Mouse (Mus musculus) limb, embryonic 12.5 days (tissue): ENCODE results near the gene Arvcf. TPM values are rescaled to one million over a fixed set of nuclear protein-coding genes. Genes with fewer than 3 reads are reported as not detected.

Experiments
- ATAC-seq: fragments of 200-750 bp; cut with Nextera tagmentation; 2 replicates; pipeline ENCODE4 v1.8.0; 2017; ENCODE audit warnings: low read depth, moderate TSS enrichment; ENCODE audit not compliant: insufficient number of reproducible peaks, insufficient read depth, low FRiP score, low TSS enrichment
- H3K27ac ChIP-seq: fragments of 300-500 bp; sonication (generic); 2 replicates; pipeline ENCODE4 v1.5.1; 2016; ENCODE audit warnings: mild to moderate bottlenecking, moderate library complexity
- H3K27me3 ChIP-seq: fragments of 300-500 bp; sonication (generic); 2 replicates; pipeline ENCODE4 v1.6.1; 2016; ENCODE audit warnings: mild to moderate bottlenecking, moderate library complexity
- H3K36me3 ChIP-seq: fragments of 300-500 bp; sonication (generic); 2 replicates; pipeline ENCODE4 v1.6.1; 2016; ENCODE audit warnings: mild to moderate bottlenecking, moderate library complexity
- H3K4me1 ChIP-seq: fragments of 300-500 bp; sonication (generic); replicated peaks from 2 replicates; pipeline ENCODE4 v1.6.1; 2016
- H3K4me2 ChIP-seq: fragments of 300-500 bp; sonication (generic); 2 replicates; pipeline ENCODE4 v1.6.1; 2016; ENCODE audit warnings: mild to moderate bottlenecking, moderate library complexity
- H3K4me3 ChIP-seq: fragments of 300-500 bp; sonication (generic); replicated peaks from 2 replicates; pipeline ENCODE4 v1.5.1; 2016; ENCODE audit warnings: mild to moderate bottlenecking
- H3K9ac ChIP-seq: fragments of 300-500 bp; sonication (generic); replicated peaks from 2 replicates; pipeline ENCODE4 v1.6.1; 2016; ENCODE audit warnings: mild to moderate bottlenecking, moderate library complexity
- H3K9me3 ChIP-seq: fragments of 300-500 bp; sonication (generic); 2 replicates; pipeline ENCODE4 v1.6.1; 2016; ENCODE audit warnings: mild to moderate bottlenecking, moderate library complexity
- WGBS: fragments of 180-500 bp; shearing (Covaris S2); methylation state at CpG from one replicate; pipeline ENCODE4 v1.1.7; 2016; 5-methylcytosine and 5-hydroxymethylcytosine counted together
- polyA plus RNA-seq: library from polyadenylated mRNA; unstranded; fragments of >200 nt; fragmentation: Nextera tagmentation; extraction: Ambion mirVana; gene quantifications from 2 replicates; pipeline ENCODE4 v1.2.1, GENCODE M21; 2016

Gene Arvcf
- polyA plus RNA-seq, 1 experiment from 2014 or later: 46.3 TPM

DNA sequence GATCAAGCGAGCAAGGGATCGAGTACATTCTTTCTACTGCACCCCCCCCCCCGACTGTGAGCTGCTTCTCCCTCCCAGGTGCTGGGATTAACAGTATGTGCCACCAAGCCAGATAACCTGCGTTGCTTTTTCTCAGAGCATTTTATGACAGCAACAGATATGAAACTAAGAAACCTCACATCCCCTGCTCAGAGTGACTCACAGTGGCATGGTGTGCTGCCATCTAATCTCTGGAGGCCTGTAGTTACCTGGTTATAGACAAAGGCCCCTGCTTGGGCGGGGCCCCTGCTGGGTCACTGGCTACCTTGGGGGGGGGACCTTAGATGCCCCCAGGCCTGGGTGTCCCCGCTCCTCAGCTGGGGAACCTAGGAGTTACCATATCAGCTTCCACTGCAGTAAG lies 10.0 kb downstream of the Arvcf start:
- H3K4me3 ChIP-seq: no peak overlapping the region
- H3K4me2 ChIP-seq: no peak overlapping the region
- no peaks in the 10 kb centered on the region for H3K36me3 ChIP-seq
- ATAC-seq: no peak
- no peak overlapping the region for H3K9ac ChIP-seq
- H3K9me3 ChIP-seq: no peaks in the 10 kb centered on the region
- H3K27me3 ChIP-seq: no peaks in the 10 kb centered on the region
- no peaks in the 10 kb centered on the region for H3K4me1 ChIP-seq
- WGBS: 91% methylated on average over 6 of the region's 6 CpGs
- no peak overlapping the region for H3K27ac ChIP-seq

DNA sequence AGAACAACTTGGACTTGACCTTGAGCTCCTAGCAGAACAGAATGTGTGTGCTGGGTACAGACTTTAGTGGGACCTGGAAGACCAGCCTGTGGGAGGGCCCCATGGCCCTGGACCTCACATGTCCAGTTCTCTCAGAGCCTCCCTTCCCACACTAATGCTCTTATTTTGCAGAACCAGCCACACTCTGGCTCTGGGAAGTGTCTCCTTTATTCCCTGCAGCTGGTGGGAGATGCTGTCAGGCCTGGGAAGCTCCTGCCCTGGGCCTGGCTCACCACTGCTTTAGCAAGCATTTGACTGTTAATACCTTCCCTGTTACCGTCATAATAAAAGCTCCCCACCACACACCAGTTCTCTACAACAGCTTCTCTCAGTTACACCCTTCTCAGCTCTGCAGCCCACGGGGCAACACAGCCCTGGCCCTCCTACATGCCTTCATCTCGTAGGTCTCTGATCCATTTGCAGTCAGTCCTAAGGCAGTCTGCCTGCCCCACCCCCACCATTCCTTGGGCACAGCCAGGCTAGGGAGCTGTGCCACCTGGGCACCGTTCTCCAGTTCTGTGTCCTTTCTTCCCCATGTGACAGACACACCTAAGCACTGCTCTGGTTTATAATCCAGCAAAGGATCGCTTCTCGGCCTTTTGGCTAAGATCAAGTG lies 12.3 kb downstream of the Arvcf start:
- 63% methylated on average over 6 of the region's 6 CpGs for WGBS
- Histone ChIP-seq H3K4me2 (no peak overlapping the region), H3K9me3 (no peaks in the 10 kb centered on the region), H3K36me3 (no peaks in the 10 kb centered on the region), H3K4me3 (no peak overlapping the region), H3K27ac (no peak overlapping the region), H3K9ac (no peak overlapping the region), H3K27me3 (no peaks in the 10 kb centered on the region), H3K4me1 (no peaks in the 10 kb centered on the region)
- ATAC-seq: no peak

DNA sequence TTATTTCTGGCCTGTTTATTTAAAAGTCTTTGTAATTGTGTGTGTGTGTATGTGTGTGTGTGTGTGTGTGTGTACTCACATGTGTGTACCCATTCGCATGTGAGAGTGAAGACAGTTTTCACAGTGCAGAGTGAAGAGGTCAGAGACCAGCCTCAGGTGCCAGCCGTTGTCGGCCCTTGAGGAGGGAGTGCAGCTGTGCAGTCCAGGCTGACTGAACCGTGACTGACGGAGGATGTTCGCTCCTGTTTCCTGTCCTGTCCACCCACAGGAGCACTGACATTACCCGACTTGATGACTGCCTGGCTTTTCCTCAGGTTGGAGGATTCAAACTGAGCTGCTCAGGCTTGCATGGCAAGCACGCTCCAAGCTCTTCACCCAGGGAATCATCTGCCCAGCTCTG lies 15.0 kb downstream of the Arvcf start:
- no peak overlapping the region for H3K9ac ChIP-seq
- 80% methylated on average over 8 of the region's 8 CpGs for WGBS

DNA sequence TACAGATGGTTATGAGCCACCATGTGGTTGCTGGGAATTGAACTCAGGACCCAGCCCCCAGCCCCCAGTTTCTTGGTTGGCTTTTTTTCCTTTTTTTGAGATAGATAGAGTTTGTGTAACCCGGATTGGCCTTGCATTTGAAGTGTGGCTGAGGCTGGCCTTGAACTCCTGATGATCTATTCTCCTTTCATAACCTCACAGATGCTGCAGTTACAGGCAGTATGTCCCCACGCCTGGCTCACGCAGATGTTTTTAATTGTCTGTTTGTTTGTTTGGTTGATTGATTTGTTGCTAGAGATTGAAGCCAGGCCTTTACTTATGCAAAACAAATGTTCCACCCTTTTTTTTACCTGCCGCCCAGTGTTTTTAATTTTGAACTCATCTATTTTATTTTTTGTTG lies 18.9 kb downstream of the Arvcf start:
- no peak for ATAC-seq
- no peak overlapping the region for H3K4me3 ChIP-seq
- H3K36me3 ChIP-seq: no peaks in the 10 kb centered on the region
- H3K4me2 ChIP-seq: no peak overlapping the region
- no peak overlapping the region for H3K9ac ChIP-seq
- H3K9me3 ChIP-seq: peaks cover 5% of the 10 kb centered on the region; the same call in 1 of the 2 replicates
- H3K27me3 ChIP-seq: no peaks in the 10 kb centered on the region
- no peaks in the 10 kb centered on the region for H3K4me1 ChIP-seq
- H3K27ac ChIP-seq: no peak overlapping the region
- 46% methylated on average over 4 of the region's 4 CpGs for WGBS

More for the DNA sequence above, 15.0 kb downstream of the Arvcf start:
- Histone ChIP-seq H3K4me2 (no peak overlapping the region), H3K27me3 (no peaks in the 10 kb centered on the region), H3K27ac (no peak overlapping the region), H3K9me3 (no peaks in the 10 kb centered on the region), H3K4me1 (no peaks in the 10 kb centered on the region), H3K4me3 (no peak overlapping the region), H3K36me3 (no peaks in the 10 kb centered on the region)
- no peak for ATAC-seq

DNA sequence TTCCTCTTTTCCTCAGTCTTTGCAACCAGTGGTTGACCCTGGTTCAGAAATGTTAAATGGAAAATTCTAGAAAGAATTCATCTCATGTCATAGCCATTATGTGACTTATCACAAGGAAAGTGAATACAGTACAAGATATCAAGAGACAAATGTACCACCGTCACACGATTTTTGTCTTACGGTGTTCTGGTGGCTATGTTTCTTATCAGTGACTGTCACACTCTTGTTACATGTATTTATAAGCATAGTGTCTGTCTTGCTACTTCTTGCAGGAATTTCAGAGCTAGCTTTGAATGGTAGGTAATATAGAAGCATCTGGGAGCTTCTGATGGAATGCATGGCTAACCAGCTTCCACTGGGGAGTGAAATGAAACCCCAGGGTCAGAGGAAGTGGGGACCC lies 22.2 kb downstream of the Arvcf start:
- Histone ChIP-seq H3K4me1 (no peaks in the 10 kb centered on the region), H3K9me3 (peaks cover 5% of the 10 kb centered on the region; the same call in 1 of the 2 replicates), H3K27me3 (no peaks in the 10 kb centered on the region), H3K4me3 (no peak overlapping the region), H3K4me2 (no peak overlapping the region), H3K27ac (no peak overlapping the region), H3K36me3 (no peaks in the 10 kb centered on the region), H3K9ac (no peak overlapping the region)
- ATAC-seq: no peak
- WGBS: 95% methylated on average over 3 of the region's 3 CpGs

DNA sequence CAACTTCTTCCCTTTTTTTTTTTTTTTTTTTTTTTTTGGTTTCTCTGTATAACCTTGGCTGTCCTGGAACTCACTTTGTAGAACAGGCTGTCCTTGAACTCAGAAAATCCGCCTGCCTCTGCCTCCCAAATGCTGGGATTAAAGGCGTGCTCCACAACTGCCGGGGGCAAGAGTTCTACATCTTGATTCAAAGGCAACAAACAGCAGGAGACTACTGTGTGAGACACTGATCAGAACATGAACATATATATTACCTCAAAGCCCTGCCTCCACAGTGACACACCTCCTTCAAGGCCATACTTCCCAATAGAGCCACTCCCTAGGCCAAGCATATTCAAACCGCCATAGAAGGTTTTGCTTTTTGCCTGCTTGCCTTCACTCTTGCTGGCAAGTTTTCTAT lies 25.6 kb downstream of the Arvcf start:
- Histone ChIP-seq H3K36me3 (no peaks in the 10 kb centered on the region), H3K27me3 (no peaks in the 10 kb centered on the region), H3K4me1 (0 out of 2 replicates have a peak, but pooled peaks cover 3% of the 10 kb centered on the region), H3K27ac (no peak overlapping the region), H3K9me3 (peaks cover 4% of the 10 kb centered on the region; the same call in 1 of the 2 replicates), H3K4me3 (no peak overlapping the region), H3K4me2 (no peak overlapping the region), H3K9ac (no peak overlapping the region)
- ATAC-seq: no peak
- WGBS: 90% methylated on average over 4 of the region's 4 CpGs

DNA sequence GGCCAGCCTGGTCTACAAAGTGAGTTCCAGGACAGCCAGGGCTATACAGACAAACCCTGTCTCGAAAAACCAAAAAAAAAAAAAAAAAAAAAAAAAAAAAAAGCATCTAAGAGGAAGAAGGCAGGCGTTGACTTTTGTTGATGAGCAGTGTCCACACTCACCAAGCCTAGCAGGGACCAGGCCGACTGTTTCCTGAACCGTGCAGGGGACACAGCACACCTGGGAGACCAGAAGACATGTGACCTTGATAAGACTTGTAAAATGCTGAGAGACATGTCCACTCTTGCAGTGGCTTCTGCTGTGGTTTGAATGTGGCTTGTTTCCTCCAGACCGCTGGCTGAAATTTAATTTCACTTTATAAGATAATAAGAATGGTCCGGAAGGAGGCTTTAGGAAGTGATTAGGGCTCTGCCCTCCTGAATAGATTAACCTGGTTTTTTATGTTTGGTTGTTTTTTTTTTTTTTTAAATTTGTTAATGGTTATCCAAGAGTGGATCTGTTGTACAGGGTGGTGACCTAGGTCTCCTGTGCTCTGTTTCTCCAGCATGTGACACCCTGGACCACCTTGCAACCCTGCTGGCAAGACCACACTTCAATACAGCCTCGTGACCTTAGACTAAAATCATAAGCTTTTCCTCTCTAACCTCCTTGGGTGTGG lies 28.4 kb downstream of the Arvcf start:
- H3K9me3 ChIP-seq: no peaks in the 10 kb centered on the region

DNA sequence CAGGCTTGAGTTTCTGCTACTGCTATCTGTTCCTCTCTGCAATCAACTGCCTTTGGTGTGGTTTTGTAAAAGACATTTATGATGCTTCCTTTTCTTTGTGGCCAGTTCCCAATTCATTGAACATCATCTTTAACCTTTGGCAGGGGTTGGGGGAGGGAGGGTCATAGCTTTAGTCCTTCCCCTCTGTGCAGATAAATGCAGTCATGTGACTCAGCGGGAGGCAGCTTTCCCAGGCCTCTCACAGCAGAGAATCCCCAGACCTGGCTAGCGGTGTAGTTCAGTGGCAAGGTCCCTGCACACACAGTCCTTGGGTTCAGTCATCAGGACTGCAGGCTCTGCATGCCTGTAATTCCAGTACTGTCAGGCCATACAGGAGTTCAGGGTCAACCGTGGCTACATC lies 29.2 kb downstream of the Arvcf start:
- 36% methylated on average over 3 of the region's 3 CpGs for WGBS
- no peak overlapping the region for H3K9ac ChIP-seq
- H3K9me3 ChIP-seq: no peaks in the 10 kb centered on the region
- ATAC-seq: no peak
- H3K36me3 ChIP-seq: no peaks in the 10 kb centered on the region
- no peak overlapping the region for H3K27ac ChIP-seq
- no peaks in the 10 kb centered on the region for H3K27me3 ChIP-seq
- H3K4me3 ChIP-seq: no peak overlapping the region
- H3K4me1 ChIP-seq: peaks cover 25% of the 10 kb centered on the region
- no peak overlapping the region for H3K4me2 ChIP-seq

More for the DNA sequence above, 28.4 kb downstream of the Arvcf start:
- H3K4me1 ChIP-seq: peaks cover 19% of the 10 kb centered on the region
- H3K4me2 ChIP-seq: no peak overlapping the region
- no peak overlapping the region for H3K27ac ChIP-seq
- no peak overlapping the region for H3K4me3 ChIP-seq
- 80% methylated on average over 7 of the region's 7 CpGs for WGBS
- no peaks in the 10 kb centered on the region for H3K27me3 ChIP-seq
- H3K9ac ChIP-seq: no peak overlapping the region
- no peak for ATAC-seq
- H3K36me3 ChIP-seq: no peaks in the 10 kb centered on the region

DNA sequence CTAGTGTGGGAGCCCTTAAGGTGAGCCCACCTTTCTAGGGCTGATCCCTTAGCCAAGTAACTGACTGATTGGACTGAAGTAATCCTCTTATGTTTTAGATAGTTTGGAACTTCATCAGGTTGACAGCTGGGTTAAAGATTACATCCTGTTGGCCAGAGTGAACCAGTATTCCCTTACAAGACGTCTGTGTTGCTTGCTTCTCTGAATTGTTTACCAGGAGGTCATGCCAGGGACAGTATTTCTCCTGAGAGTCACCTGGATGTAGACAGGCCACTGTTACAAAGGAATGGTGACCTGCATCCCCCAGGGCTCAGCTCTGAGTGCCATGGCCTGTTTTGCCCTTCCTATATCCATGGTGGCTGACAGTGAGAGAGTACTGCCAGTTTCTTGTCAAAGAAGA lies 30.5 kb downstream of the Arvcf start:
- H3K27me3 ChIP-seq: no peaks in the 10 kb centered on the region
- H3K4me2 ChIP-seq: no peak overlapping the region
- H3K4me3 ChIP-seq: no peak overlapping the region
- no peak overlapping the region for H3K9ac ChIP-seq
- H3K4me1 ChIP-seq: peaks cover 26% of the 10 kb centered on the region
- H3K27ac ChIP-seq: no peak overlapping the region
- 26% methylated on average over 1 of the region's 1 CpGs for WGBS
- no peaks in the 10 kb centered on the region for H3K9me3 ChIP-seq
- ATAC-seq: no peak
- no peaks in the 10 kb centered on the region for H3K36me3 ChIP-seq

DNA sequence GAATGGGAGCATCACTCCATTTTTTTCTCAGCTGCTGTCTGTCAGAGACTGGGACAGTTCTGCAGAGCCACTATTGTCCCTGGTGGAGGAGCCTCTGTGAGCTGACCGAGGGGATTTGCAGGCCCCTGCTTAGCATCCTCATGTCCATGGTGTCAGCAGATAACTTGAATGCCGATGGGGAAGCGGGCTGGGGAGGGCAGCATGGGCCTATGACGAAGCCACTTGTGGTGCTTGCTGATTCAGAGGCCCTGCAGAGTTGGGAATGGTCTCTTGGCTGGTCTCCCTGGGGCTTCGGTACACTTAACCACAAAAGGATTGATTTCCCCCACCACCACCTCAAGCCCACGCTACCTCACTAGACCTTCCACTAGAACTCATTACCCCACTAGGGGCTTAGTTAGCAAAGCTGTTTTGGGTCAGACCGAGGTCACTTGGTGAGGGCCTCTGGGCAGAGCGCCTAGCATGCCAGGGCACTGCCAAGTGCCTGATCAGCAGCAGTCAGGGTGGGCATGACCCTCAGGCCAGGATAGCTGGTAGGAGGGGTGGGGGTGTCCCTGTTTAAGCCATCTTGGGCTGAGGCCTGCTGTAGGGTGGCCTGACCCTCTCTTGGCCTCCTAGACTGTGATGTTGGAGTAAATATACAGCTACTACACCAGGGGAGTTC lies 31.5 kb downstream of the Arvcf start:
- no peak for ATAC-seq
- Histone ChIP-seq H3K4me3 (no peak overlapping the region), H3K9me3 (no peaks in the 10 kb centered on the region), H3K4me1 (peaks cover 33% of the 10 kb centered on the region), H3K9ac (no peak overlapping the region), H3K4me2 (no peak overlapping the region), H3K27me3 (no peaks in the 10 kb centered on the region), H3K27ac (peak overlapping the region; percentile 29; the same call in 1 of the 2 replicates), H3K36me3 (no peaks in the 10 kb centered on the region)
- 88% methylated on average over 8 of the region's 8 CpGs for whole genome bisulfite sequencing

DNA sequence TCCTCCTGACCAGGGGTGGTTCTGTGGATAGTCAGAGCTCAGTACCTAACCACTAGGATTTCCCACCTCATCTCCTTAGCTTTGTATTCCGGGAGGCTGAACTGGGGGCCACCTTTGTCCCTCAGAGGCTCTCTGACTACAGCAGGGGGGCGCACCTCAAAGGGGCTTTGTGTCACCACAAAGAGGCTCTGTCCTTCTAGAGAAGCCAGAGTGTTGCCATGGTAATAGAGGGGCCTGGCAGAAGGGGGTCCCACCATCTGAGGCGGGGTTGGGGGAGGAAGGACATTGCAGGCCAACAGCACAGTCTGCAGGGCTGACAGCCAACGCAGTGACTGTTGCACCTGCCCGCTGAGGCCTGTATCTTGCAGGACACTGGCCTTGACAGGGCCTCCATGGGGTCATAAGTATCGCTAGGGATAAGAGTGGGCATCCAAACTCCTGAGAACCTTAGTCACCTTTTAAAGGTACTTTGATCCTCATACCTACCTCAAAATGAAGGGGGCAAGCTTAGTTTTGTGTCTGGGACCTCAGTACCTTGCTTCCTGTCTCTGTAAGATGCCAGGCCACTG lies 32.6 kb downstream of the Arvcf start:
- Histone ChIP-seq H3K9ac (no peak overlapping the region), H3K9me3 (no peaks in the 10 kb centered on the region), H3K27me3 (no peaks in the 10 kb centered on the region), H3K4me1 (peaks cover 33% of the 10 kb centered on the region), H3K4me2 (no peak overlapping the region), H3K4me3 (no peak overlapping the region), H3K27ac (no peak overlapping the region; the same call in 1 of the 2 replicates), H3K36me3 (no peaks in the 10 kb centered on the region)
- ATAC-seq: peak; percentile 58; the same call in 1 of the 2 replicates
- 47% methylated on average over 6 of the region's 6 CpGs for WGBS
